Comparison of ENCODE assay signal across 11 mouse cellular contexts in the genomic region with DNA sequence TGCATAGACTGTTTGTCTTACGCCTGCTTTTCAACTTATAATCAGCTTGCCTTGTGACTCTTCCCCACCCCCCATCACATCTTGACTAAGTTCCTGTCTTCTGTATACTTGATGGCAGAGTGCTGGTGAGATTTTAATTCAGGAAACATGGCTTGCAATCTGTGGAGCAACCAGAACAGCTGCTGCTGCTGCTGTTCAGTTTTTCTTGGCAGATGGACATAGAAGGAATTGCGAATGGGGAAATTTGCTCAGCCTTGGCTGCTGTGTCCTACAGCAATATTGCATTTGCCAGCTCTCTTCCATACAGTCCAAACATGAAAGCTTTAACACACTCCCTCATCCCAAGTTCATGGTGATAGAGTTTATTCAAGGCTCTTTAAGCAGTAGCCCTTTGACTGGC.
DNase-seq lines count a peak whose midpoint lies in the region; ATAC-seq and TF ChIP-seq lines count a peak whose summit lies in the region.
"Had no signal": no experiment of that assay in that cellular context is flagged by ENCODE, and none has a peak within 500 bp of the region (broad histone marks: within the 10 kb centered on the region; RNA-seq: fewer than 3 reads in every experiment).

No protein-coding gene starts in this region.

- H3K36me3 ChIP-seq in kidney, postnatal 0 days (ENCODE audit: insufficient read depth, low read length): no peaks in the 10 kb centered on the region
- H3K36me3 ChIP-seq: hindbrain, embryonic 10.5 days had no signal

- no peak for TF ChIP-seq CTCF in kidney, postnatal 0 days (IDR thresholded peaks at IDR 0.05; ENCODE audit: low read depth)

- H3K4me3 ChIP-seq in kidney, postnatal 0 days (replicated peaks; ENCODE audit: low read depth, low read length): no peak overlapping the region
- H3K4me3 ChIP-seq: hindbrain, embryonic 10.5 days had no signal

- H3K4me1 ChIP-seq in kidney, postnatal 0 days (replicated peaks; ENCODE audit: insufficient read depth, low read length): no peaks in the 10 kb centered on the region
- H3K4me1 ChIP-seq: hindbrain, embryonic 10.5 days had no signal

- no peak overlapping the region for H3K27ac ChIP-seq in kidney, postnatal 0 days
- H3K27ac ChIP-seq: hindbrain, embryonic 10.5 days; macrophage had no signal

- H3K4me2 ChIP-seq in kidney, postnatal 0 days (ENCODE audit: low read length): no peak overlapping the region

- no peak overlapping the region for H3K9ac ChIP-seq in kidney, postnatal 0 days (ENCODE audit: low read depth, low read length)

- peak; percentile 8 for DNase-seq in kidney, postnatal 0 days (ENCODE audit: low spot score)
- DNase-seq in kidney, postnatal 36 days: no peak
- DNase-seq in frontal cortex, adult 2 months (ENCODE audit: extremely low spot score in 1 of 2, low spot score in 1 of 2): peak; percentile 32 to 67
- peak; percentile 46 to 70 for DNase-seq in layer of hippocampus, adult 18-20 months (ENCODE audit: low spot score in 2 of 2)
- DNase-seq in right cerebral cortex, postnatal 10 days (ENCODE audit: low spot score in 2 of 2): peak; percentile 59 to 83
- DNase-seq in kidney, postnatal 25 days: no peak
- no peak for DNase-seq in cerebellum, adult 9-11 months
- DNase-seq: cerebellum, adult 11-12 months; thymus, postnatal 25 days had no signal

- H3K9me3 ChIP-seq in kidney, postnatal 0 days (replicated peaks; ENCODE audit: low read length): no peaks in the 10 kb centered on the region
- H3K9me3 ChIP-seq: hindbrain, embryonic 10.5 days had no signal

- H3K27me3 ChIP-seq in kidney, postnatal 0 days (ENCODE audit: insufficient read depth, low read length): no peaks in the 10 kb centered on the region

- WGBS in kidney, postnatal 0 days: 83% methylated on average over 2 of the region's 2 CpGs

- no peak for ATAC-seq in kidney, postnatal 0 days (replicated peaks; ENCODE audit: low FRiP score, low read depth)

Comparison
In these comparisons a context has a peak if more than half of its experiments do, and no peak if none do; other contexts are left out.
1. DNase-seq: peak in kidney, postnatal 0 days (single experiment), frontal cortex, adult 2 months (2 of 2), layer of hippocampus, adult 18-20 months (2 of 2) and right cerebral cortex, postnatal 10 days (2 of 2); none in kidney, postnatal 36 days (0 of 2), kidney, postnatal 25 days (0 of 2) and cerebellum, adult 9-11 months (single experiment).